Mouse (Mus musculus) Patski (cell line): ENCODE data around the gene Tbx21. TPM values are rescaled to one million over a fixed set of nuclear protein-coding genes. Genes with fewer than 3 reads are reported as not detected.

ENCODE experiments used
- ATAC-seq: fragments of 100-300 bp; one replicate; pipeline ENCODE4 v1.8.0; 2021
- CTCF ChIA-PET: fragments of 350-600 bp; sonication (Branson Sonifier 250); formaldehyde crosslinking; loops from one replicate; lab custom pipeline; 2022; ENCODE audit warnings: inconsistent platforms; lab: Charles Lee
- POLR2A ChIA-PET: fragments of 350-600 bp; sonication (Branson Sonifier 250); formaldehyde crosslinking; loops from one replicate; lab custom pipeline; 2022; ENCODE audit warnings: antibody characterized with exemption, inconsistent platforms; lab: Charles Lee
- DNase-seq: peaks from one replicate; pipeline ENCODE4 v3.0.0-alpha.2; 2011; ENCODE audit warnings: low read depth, low spot score
- H3K27me3 ChIP-seq: fragments of 371-371 bp; one replicate; pipeline ENCODE4 v1.5.1; 2021
- CTCF ChIP-seq: fragments of 100-300 bp; IDR thresholded peaks from one replicate; pipeline ENCODE4 v1.5.1; 2021
- in situ Hi-C: fragments of 300-500 bp; cut with MboI; formaldehyde crosslinking; loops from 3 replicates; pipeline ENCODE4 v1.11.1; 2018; ENCODE audit warnings: low pct_unique_long_range_greater_than_20kb, mixed read lengths
- polyA plus RNA-seq: library from polyadenylated mRNA; unstranded; gene quantifications from one replicate; pipeline ENCODE4 v1.2.3, GENCODE M21; 2021

The Tbx21 gene
- polyA plus RNA-seq, 1 experiment from 2014 or later = not detected

GRCm38 (mm10) chr11:97133270-97133669 lies 18.1 kb upstream of the Tbx21 start:
- POLR2A ChIA-PET = no interaction called here

GRCm38 (mm10) chr11:97132185-97132584 lies 17.1 kb upstream of the Tbx21 start:
- no peak for ATAC-seq
- in situ Hi-C loops = no loop called here
- POLR2A ChIA-PET = no interaction called here

More at GRCm38 (mm10) chr11:97133270-97133669, 18.1 kb upstream of the Tbx21 start:
- in situ Hi-C loops = no loop called here
- no peak for TF ChIP-seq CTCF
- DNase-seq = no peak
- ATAC-seq = no peak
- CTCF ChIA-PET = no interaction called here
- peaks cover 60% of the 10 kb centered on the region for H3K27me3 ChIP-seq

GRCm38 (mm10) chr11:97131683-97132082 lies 16.6 kb upstream of the Tbx21 start:
- ATAC-seq (no peak), DNase-seq (no peak)
- TF ChIP-seq CTCF = no peak
- ChIA-PET POLR2A (no interaction called here), CTCF (no interaction called here)
- in situ Hi-C loops = no loop called here
- H3K27me3 ChIP-seq = peaks cover 61% of the 10 kb centered on the region

More at GRCm38 (mm10) chr11:97132185-97132584, 17.1 kb upstream of the Tbx21 start:
- H3K27me3 ChIP-seq = peaks cover 63% of the 10 kb centered on the region
- no peak for TF ChIP-seq CTCF
- CTCF ChIA-PET = no interaction called here
- no peak for DNase-seq

GRCm38 (mm10) chr11:97130318-97130717 lies 15.2 kb upstream of the Tbx21 start:
- in situ Hi-C loops = no loop called here
- DNase-seq = no peak
- H3K27me3 ChIP-seq = peaks cover 66% of the 10 kb centered on the region
- ATAC-seq = no peak
- ChIA-PET CTCF (no interaction called here), POLR2A (interaction anchor here (0.6 to 0.7 kb wide), 3 partner anchors 14 to 957 kb away, joined by 4 to 5 read pairs (median 5); no protein-coding TSS in a partner anchor)
- TF ChIP-seq CTCF = no peak

- CTCF ChIA-PET = no interaction called here
- ATAC-seq = no peak
These were observed 13.8 kb upstream of the Tbx21 start for GRCm38 (mm10) chr11:97128956-97129355.

GRCm38 (mm10) chr11:97127470-97128223 lies 12.5 kb upstream of the Tbx21 start:
- ATAC-seq (no peak), DNase-seq (no peak)
- H3K27me3 ChIP-seq = peaks cover 45% of the 10 kb centered on the region
- ChIA-PET CTCF (no interaction called here), POLR2A (no interaction called here)
- in situ Hi-C loops = no loop called here
- TF ChIP-seq CTCF = no peak

More at GRCm38 (mm10) chr11:97128956-97129355, 13.8 kb upstream of the Tbx21 start:
- no peak for TF ChIP-seq CTCF
- in situ Hi-C loops = no loop called here
- no peak for DNase-seq
- H3K27me3 ChIP-seq = peaks cover 57% of the 10 kb centered on the region
- POLR2A ChIA-PET = no interaction called here

- peaks cover 40% of the 10 kb centered on the region for H3K27me3 ChIP-seq
- ATAC-seq = no peak
- no peak for TF ChIP-seq CTCF
- in situ Hi-C loops = no loop called here
- no peak for DNase-seq
- ChIA-PET CTCF (no interaction called here), POLR2A (no interaction called here)
These were observed 11.7 kb upstream of the Tbx21 start for GRCm38 (mm10) chr11:97126645-97127468.

- POLR2A ChIA-PET = no interaction called here
- no peak for TF ChIP-seq CTCF
- peaks cover 26% of the 10 kb centered on the region for H3K27me3 ChIP-seq
- CTCF ChIA-PET = interaction anchor here (0.6 kb wide), 1 partner anchor 10 kb away, joined by 3 read pairs; no protein-coding TSS in a partner anchor
- ATAC-seq (no peak), DNase-seq (no peak)
- in situ Hi-C loops = no loop called here
These were observed 9.3 kb upstream of the Tbx21 start for GRCm38 (mm10) chr11:97124266-97125036.

- ChIA-PET CTCF (interaction anchor here (0.6 kb wide), 1 partner anchor 9 kb away, joined by 3 read pairs; no protein-coding TSS in a partner anchor), POLR2A (no interaction called here)
- ATAC-seq (no peak), DNase-seq (no peak)
- H3K27me3 ChIP-seq = peaks cover 16% of the 10 kb centered on the region
- TF ChIP-seq CTCF = no peak
- in situ Hi-C loops = no loop called here
These were observed 8.3 kb upstream of the Tbx21 start for GRCm38 (mm10) chr11:97123282-97123890.

GRCm38 (mm10) chr11:97120641-97121040 lies 5.5 kb upstream of the Tbx21 start:
- ChIA-PET CTCF (no interaction called here), POLR2A (no interaction called here)
- peaks cover 23% of the 10 kb centered on the region for H3K27me3 ChIP-seq
- ATAC-seq (no peak), DNase-seq (no peak)
- TF ChIP-seq CTCF = no peak
- in situ Hi-C loops = no loop called here
